Mouse (Mus musculus): ENCODE results near the gene Gls. TPM values are rescaled to one million over a fixed set of nuclear protein-coding genes. Genes with fewer than 3 reads are reported as not detected.

Gls gene
- total and polyA plus RNA-seq, 2 experiments from 2014 or later, result 25.7 to 152 TPM

- TF ChIP-seq CTCF (IDR thresholded peaks at IDR 0.05; ENCODE audit: low read depth), result no peak
- WGBS, result 84% methylated on average over 3 of the region's 3 CpGs
- H3K27me3 ChIP-seq (ENCODE audit: insufficient read depth, low read length), result no peaks in the 10 kb centered on the region
- no peaks in the 10 kb centered on the region for H3K36me3 ChIP-seq (ENCODE audit: insufficient read depth, low read length)
- DNase-seq (ENCODE audit: low spot score) (no peak), ATAC-seq (no peak)
- no peak overlapping the region for H3K4me3 ChIP-seq (ENCODE audit: low read length)
- H3K4me1 ChIP-seq (ENCODE audit: insufficient read depth, low read length), result no peaks in the 10 kb centered on the region
- no peak overlapping the region for H3K4me2 ChIP-seq (ENCODE audit: low read depth, low read length)
- H3K9me3 ChIP-seq (ENCODE audit: low read length), result no peaks in the 10 kb centered on the region
- no peak overlapping the region for H3K27ac ChIP-seq
- no peak overlapping the region for H3K9ac ChIP-seq (replicated peaks; ENCODE audit: low read length)
These were observed 16.0 kb upstream of the Gls start for GRCm38 (mm10) chr1:52248899-52249556.

- no peak for TF ChIP-seq CTCF (IDR thresholded peaks at IDR 0.05; ENCODE audit: low read depth)
- no peak overlapping the region for H3K27ac ChIP-seq
- DNase-seq (ENCODE audit: low spot score) (no peak), ATAC-seq (no peak)
- no peaks in the 10 kb centered on the region for H3K9me3 ChIP-seq (ENCODE audit: low read length)
- H3K4me2 ChIP-seq (ENCODE audit: low read depth, low read length), result no peak overlapping the region
- 55% methylated on average over 3 of the region's 3 CpGs for WGBS
- H3K9ac ChIP-seq (replicated peaks; ENCODE audit: low read length), result no peak overlapping the region
- no peak overlapping the region for H3K4me3 ChIP-seq (ENCODE audit: low read length)
- H3K36me3 ChIP-seq (ENCODE audit: insufficient read depth, low read length), result no peaks in the 10 kb centered on the region
- H3K27me3 ChIP-seq (ENCODE audit: insufficient read depth, low read length), result no peaks in the 10 kb centered on the region
- no peaks in the 10 kb centered on the region for H3K4me1 ChIP-seq (ENCODE audit: insufficient read depth, low read length)
These were observed 9.2 kb upstream of the Gls start for GRCm38 (mm10) chr1:52242270-52242669.

GRCm38 (mm10) chr1:52232766-52233140 is 279 bp downstream of the Gls start:
- Histone ChIP-seq H3K36me3 (ENCODE audit: insufficient read depth, low read length) (no peaks in the 10 kb centered on the region), H3K9ac (replicated peaks; ENCODE audit: low read length) (peak overlapping the region; percentile 97), H3K9me3 (ENCODE audit: low read length) (no peaks in the 10 kb centered on the region), H3K27ac (peak overlapping the region; percentile 94), H3K4me1 (ENCODE audit: insufficient read depth, low read length) (0 out of 2 replicates have a peak, but pooled peaks cover 4% of the 10 kb centered on the region), H3K4me3 (ENCODE audit: low read length) (peak overlapping the region; percentile 76), H3K4me2 (ENCODE audit: low read depth, low read length) (peak overlapping the region; percentile 75), H3K27me3 (ENCODE audit: insufficient read depth, low read length) (no peaks in the 10 kb centered on the region)
- WGBS, result under 1% methylated on average over 35 of the region's 57 CpGs
- no peak for DNase-seq (ENCODE audit: low spot score)
- TF ChIP-seq CTCF (IDR thresholded peaks at IDR 0.05; ENCODE audit: low read depth), result no peak
- ATAC-seq, result peak; percentile 75

GRCm38 (mm10) chr1:52231939-52232765 is 880 bp downstream of the Gls start:
- Histone ChIP-seq H3K27me3 (ENCODE audit: insufficient read depth, low read length) (no peaks in the 10 kb centered on the region), H3K4me3 (ENCODE audit: low read length) (peak overlapping the region; percentile 76), H3K27ac (peak overlapping the region; percentile 94), H3K4me1 (ENCODE audit: insufficient read depth, low read length) (0 out of 2 replicates have a peak, but pooled peaks cover 4% of the 10 kb centered on the region), H3K9ac (replicated peaks; ENCODE audit: low read length) (peak overlapping the region; percentile 97), H3K9me3 (ENCODE audit: low read length) (no peaks in the 10 kb centered on the region), H3K4me2 (ENCODE audit: low read depth, low read length) (peak overlapping the region; percentile 75), H3K36me3 (ENCODE audit: insufficient read depth, low read length) (no peaks in the 10 kb centered on the region)
- TF ChIP-seq CTCF (IDR thresholded peaks at IDR 0.05; ENCODE audit: low read depth), result no peak
- ATAC-seq (peak; percentile 51), DNase-seq (ENCODE audit: low spot score) (peak; percentile 77)
- WGBS, result under 1% methylated on average over 55 of the region's 69 CpGs

GRCm38 (mm10) chr1:52230404-52230803 is 2.6 kb downstream of the Gls start:
- Histone ChIP-seq H3K9ac (replicated peaks; ENCODE audit: low read length) (no peak overlapping the region), H3K4me2 (ENCODE audit: low read depth, low read length) (peak overlapping the region; percentile 75), H3K9me3 (ENCODE audit: low read length) (no peaks in the 10 kb centered on the region), H3K4me1 (ENCODE audit: insufficient read depth, low read length) (0 out of 2 replicates have a peak, but pooled peaks cover 4% of the 10 kb centered on the region), H3K36me3 (ENCODE audit: insufficient read depth, low read length) (no peaks in the 10 kb centered on the region), H3K4me3 (ENCODE audit: low read length) (no peak overlapping the region), H3K27ac (no peak overlapping the region), H3K27me3 (ENCODE audit: insufficient read depth, low read length) (no peaks in the 10 kb centered on the region)
- no peak for ATAC-seq
- WGBS, result 76% methylated on average over 1 of the region's 1 CpGs
- no peak for TF ChIP-seq CTCF (IDR thresholded peaks at IDR 0.05; ENCODE audit: low read depth)
- DNase-seq (ENCODE audit: low spot score), result no peak

- DNase-seq (ENCODE audit: low spot score) (no peak), ATAC-seq (no peak)
- no peak overlapping the region for H3K4me3 ChIP-seq (ENCODE audit: low read length)
- no peak overlapping the region for H3K4me2 ChIP-seq (ENCODE audit: low read depth, low read length)
- H3K36me3 ChIP-seq (ENCODE audit: insufficient read depth, low read length), result no peaks in the 10 kb centered on the region
- 0 out of 2 replicates have a peak, but pooled peaks cover 4% of the 10 kb centered on the region for H3K4me1 ChIP-seq (ENCODE audit: insufficient read depth, low read length)
- H3K9me3 ChIP-seq (ENCODE audit: low read length), result no peaks in the 10 kb centered on the region
- 81% methylated on average over 6 of the region's 6 CpGs for WGBS
- H3K27me3 ChIP-seq (ENCODE audit: insufficient read depth, low read length), result no peaks in the 10 kb centered on the region
- H3K27ac ChIP-seq, result no peak overlapping the region
- no peak overlapping the region for H3K9ac ChIP-seq (replicated peaks; ENCODE audit: low read length)
- no peak for TF ChIP-seq CTCF (IDR thresholded peaks at IDR 0.05; ENCODE audit: low read depth)
These were observed 4.9 kb downstream of the Gls start for GRCm38 (mm10) chr1:52228178-52228577.

Data from hindbrain, postnatal 0 days (tissue).